Mouse (Mus musculus) kidney, adult 9 months (tissue): Measurements from ENCODE around the gene Parva.

Source experiments
- DNase-seq: peaks from one replicate; pipeline ENCODE4 v3.0.0; 2022

Gene Parva

GRCm38 (mm10) chr7:112473649-112474435, 46.5 kb downstream of the Parva start:
- peak; percentile 78 for DNase-seq

- peak; percentile 57 for DNase-seq
Observed at GRCm38 (mm10) chr7:112479116-112479515, 51.8 kb downstream of the Parva start.

- DNase-seq, result no peak
Observed at GRCm38 (mm10) chr7:112481031-112481430, 53.7 kb downstream of the Parva start.

- no peak for DNase-seq
Observed at GRCm38 (mm10) chr7:112482572-112482971, 55.3 kb downstream of the Parva start.

GRCm38 (mm10) chr7:112483382-112483781, 56.1 kb downstream of the Parva start:
- no peak for DNase-seq

- DNase-seq, result no peak
Observed at GRCm38 (mm10) chr7:112490825-112491224, 63.5 kb downstream of the Parva start.

- DNase-seq, result no peak
Observed at GRCm38 (mm10) chr7:112491737-112492136, 64.4 kb downstream of the Parva start.

- DNase-seq, result peak; percentile 58
Observed at GRCm38 (mm10) chr7:112495950-112496349, 68.6 kb downstream of the Parva start.

GRCm38 (mm10) chr7:112496921-112497320, 69.6 kb downstream of the Parva start:
- no peak for DNase-seq

- DNase-seq, result no peak
Observed at GRCm38 (mm10) chr7:112498591-112499301, 71.4 kb downstream of the Parva start.

- DNase-seq, result no peak
Observed at GRCm38 (mm10) chr7:112499453-112500133, 72.3 kb downstream of the Parva start.

GRCm38 (mm10) chr7:112500134-112500490, 72.8 kb downstream of the Parva start:
- DNase-seq, result no peak

GRCm38 (mm10) chr7:112502050-112502809, 74.9 kb downstream of the Parva start:
- peak; percentile 31 for DNase-seq

GRCm38 (mm10) chr7:112502845-112503244, 75.5 kb downstream of the Parva start:
- DNase-seq, result no peak

GRCm38 (mm10) chr7:112503448-112503847, 76.1 kb downstream of the Parva start:
- DNase-seq, result no peak

- no peak for DNase-seq
Observed at GRCm38 (mm10) chr7:112503917-112504316, 76.6 kb downstream of the Parva start.

- DNase-seq, result no peak
Observed at GRCm38 (mm10) chr7:112509107-112509506, 81.8 kb downstream of the Parva start.

GRCm38 (mm10) chr7:112510336-112511048, 83.2 kb downstream of the Parva start:
- DNase-seq, result no peak

GRCm38 (mm10) chr7:112511309-112511708, 84.0 kb downstream of the Parva start:
- no peak for DNase-seq

GRCm38 (mm10) chr7:112512257-112512656, 85.0 kb downstream of the Parva start:
- no peak for DNase-seq

- no peak for DNase-seq
Observed at GRCm38 (mm10) chr7:112512895-112513294, 85.6 kb downstream of the Parva start.

- DNase-seq, result no peak
Observed at GRCm38 (mm10) chr7:112514636-112515193, 87.4 kb downstream of the Parva start.
